Mouse (Mus musculus): ENCODE measurements at regions not wholly inside any gene's neighbourhood (a gene's known extent, or its start where the extent isn't known, plus 50 kb on each side); places are given as distances from the start of the nearest gene placed in this dataset.

DNA sequence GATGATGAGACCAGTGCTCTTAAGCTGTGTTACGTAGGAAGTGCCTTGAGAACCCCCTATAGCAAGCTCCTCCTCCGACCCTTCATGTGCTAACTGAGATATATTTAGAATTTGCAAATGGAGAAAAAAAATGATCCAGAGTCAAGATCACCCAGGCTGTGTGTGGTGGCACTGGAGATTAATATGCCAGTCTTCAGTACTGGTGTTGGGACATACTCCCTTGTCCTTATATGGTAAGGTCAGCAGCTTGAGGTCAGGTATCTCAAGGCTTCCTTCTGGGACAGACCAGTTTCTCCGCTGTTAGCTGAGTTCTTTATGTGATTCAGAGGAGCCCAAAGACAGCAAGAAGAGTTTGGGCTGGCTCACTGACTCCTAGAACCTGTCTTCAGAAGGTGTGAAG lies 116.0 kb upstream of the Cox10 start:
- Histone ChIP-seq H3K27ac (ENCODE audit: low read depth, low read length) (no peak overlapping the region), H3K4me3 (ENCODE audit: low read depth, low read length) (no peak overlapping the region), H3K9me3 (ENCODE audit: control insufficient read depth) (no peaks in the 10 kb centered on the region), H3K4me1 (replicated peaks; ENCODE audit: control insufficient read depth, insufficient read depth, low read length) (no peaks in the 10 kb centered on the region), H3K4me2 (replicated peaks; ENCODE audit: low read depth) (no peak overlapping the region), H3K9ac (ENCODE audit: low read depth, low read length) (no peak overlapping the region), H3K36me3 (ENCODE audit: control insufficient read depth, insufficient read depth) (no peaks in the 10 kb centered on the region), H3K27me3 (replicated peaks; ENCODE audit: control insufficient read depth, insufficient read depth, low read length) (no peaks in the 10 kb centered on the region)
- ATAC-seq, result no peak
- 84% methylated on average over 3 of the region's 3 CpGs for WGBS
- no peak for TF ChIP-seq CTCF (IDR thresholded peaks at IDR 0.05; ENCODE audit: low read depth)

DNA sequence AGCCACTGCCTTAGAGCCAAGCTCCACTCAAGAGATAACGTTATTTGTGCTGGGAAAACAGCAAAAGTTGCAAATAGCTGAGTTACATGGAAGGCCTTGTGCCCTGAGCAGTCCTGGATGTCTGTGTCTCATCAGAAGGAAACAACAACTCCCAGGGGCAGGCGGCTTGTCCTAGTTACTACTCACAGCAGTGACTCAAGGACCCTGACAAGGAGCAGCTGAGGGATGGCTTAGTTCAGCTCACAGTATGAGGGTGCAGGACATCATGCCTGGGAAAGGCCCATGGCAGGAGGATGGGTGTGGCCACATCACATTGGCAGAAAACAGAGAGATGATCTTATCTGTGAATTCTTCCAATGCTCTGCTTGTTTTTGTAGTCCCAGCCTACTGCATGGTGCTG lies 109.4 kb upstream of the Cox10 start:
- Histone ChIP-seq H3K27ac (ENCODE audit: low read depth, low read length) (no peak overlapping the region), H3K4me2 (replicated peaks; ENCODE audit: low read depth) (no peak overlapping the region), H3K9me3 (ENCODE audit: control insufficient read depth) (no peaks in the 10 kb centered on the region), H3K9ac (ENCODE audit: low read depth, low read length) (no peak overlapping the region), H3K27me3 (replicated peaks; ENCODE audit: control insufficient read depth, insufficient read depth, low read length) (no peaks in the 10 kb centered on the region), H3K36me3 (ENCODE audit: control insufficient read depth, insufficient read depth) (no peaks in the 10 kb centered on the region), H3K4me1 (replicated peaks; ENCODE audit: control insufficient read depth, insufficient read depth, low read length) (no peaks in the 10 kb centered on the region), H3K4me3 (ENCODE audit: low read depth, low read length) (no peak overlapping the region)
- WGBS, result 44% methylated on average over 2 of the region's 2 CpGs
- TF ChIP-seq CTCF (IDR thresholded peaks at IDR 0.05; ENCODE audit: low read depth), result no peak
- no peak for ATAC-seq

DNA sequence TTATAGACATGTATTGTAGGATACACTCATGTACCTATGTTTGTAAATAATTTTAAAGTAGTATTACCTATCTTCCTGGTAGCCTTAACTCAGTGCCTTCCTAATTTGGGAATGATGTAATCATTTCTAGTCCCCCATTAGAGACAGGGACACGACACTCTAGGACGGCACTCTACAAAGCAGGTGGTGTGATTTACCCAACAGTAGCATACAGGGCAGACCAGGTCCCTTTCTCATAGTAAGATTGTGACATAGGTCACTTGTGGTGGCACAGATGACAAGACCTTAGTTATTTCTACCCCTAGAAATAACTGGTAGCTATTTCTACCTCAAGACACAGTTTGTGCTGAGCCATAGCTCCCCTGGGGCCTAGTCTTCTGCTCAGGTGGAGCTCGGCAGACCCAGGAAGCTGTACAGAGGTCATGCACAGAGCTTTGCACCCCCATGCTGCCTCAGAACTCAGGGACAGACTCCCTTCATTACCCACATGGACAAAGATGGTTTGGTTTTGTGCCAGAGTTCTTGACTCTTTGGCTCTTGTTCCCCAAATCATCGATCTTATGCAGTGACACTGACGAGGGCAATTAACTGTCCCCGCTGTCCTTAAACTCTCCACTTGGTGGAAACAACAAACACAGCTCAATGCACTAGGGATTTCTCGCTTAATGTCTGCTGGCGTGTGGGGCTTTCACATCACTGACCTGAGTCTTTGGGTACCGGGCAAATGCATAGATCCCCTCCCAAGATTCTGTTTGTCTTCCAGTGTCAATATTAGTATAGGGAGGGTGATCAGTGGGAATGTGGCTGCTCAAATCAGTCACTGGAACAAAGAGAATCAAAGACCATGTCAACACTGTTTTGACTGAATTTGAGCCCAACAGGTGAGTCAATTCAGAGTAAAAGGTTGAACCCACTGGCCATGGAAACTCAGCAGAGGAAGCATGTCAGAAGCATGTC lies 108.5 kb upstream of the Cox10 start:
- Histone ChIP-seq H3K36me3 (ENCODE audit: control insufficient read depth, insufficient read depth) (no peaks in the 10 kb centered on the region), H3K4me2 (replicated peaks; ENCODE audit: low read depth) (no peak overlapping the region), H3K27me3 (replicated peaks; ENCODE audit: control insufficient read depth, insufficient read depth, low read length) (no peaks in the 10 kb centered on the region), H3K4me3 (ENCODE audit: low read depth, low read length) (no peak overlapping the region), H3K27ac (ENCODE audit: low read depth, low read length) (no peak overlapping the region), H3K9ac (ENCODE audit: low read depth, low read length) (no peak overlapping the region), H3K9me3 (ENCODE audit: control insufficient read depth) (no peaks in the 10 kb centered on the region), H3K4me1 (replicated peaks; ENCODE audit: control insufficient read depth, insufficient read depth, low read length) (no peaks in the 10 kb centered on the region)
- no peak for ATAC-seq
- no peak for TF ChIP-seq CTCF (IDR thresholded peaks at IDR 0.05; ENCODE audit: low read depth)
- 57% methylated on average over 9 of the region's 9 CpGs for WGBS

DNA sequence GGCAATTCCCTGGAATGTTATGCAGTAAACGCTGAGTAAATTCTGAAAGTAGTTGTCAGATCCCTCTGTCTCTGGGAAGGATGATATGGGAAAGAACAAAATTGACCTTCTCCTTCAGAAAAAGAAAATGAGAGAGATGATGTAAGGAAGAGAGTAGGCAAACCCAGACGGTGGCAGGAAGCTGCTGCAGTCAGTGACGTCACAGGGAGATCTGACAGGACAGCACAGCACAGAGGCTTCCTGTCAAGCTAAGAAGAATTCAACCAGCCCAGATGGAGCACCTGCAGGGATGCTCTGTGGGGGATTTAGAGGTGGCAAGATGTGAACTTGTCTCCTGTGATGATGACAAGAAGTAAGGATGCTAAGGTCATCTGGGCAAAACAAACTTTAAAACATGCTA lies 107.7 kb upstream of the Cox10 start:
- ATAC-seq, result no peak
- Histone ChIP-seq H3K36me3 (ENCODE audit: control insufficient read depth, insufficient read depth) (no peaks in the 10 kb centered on the region), H3K4me2 (replicated peaks; ENCODE audit: low read depth) (no peak overlapping the region), H3K9me3 (ENCODE audit: control insufficient read depth) (no peaks in the 10 kb centered on the region), H3K4me1 (replicated peaks; ENCODE audit: control insufficient read depth, insufficient read depth, low read length) (no peaks in the 10 kb centered on the region), H3K27ac (ENCODE audit: low read depth, low read length) (no peak overlapping the region), H3K4me3 (ENCODE audit: low read depth, low read length) (no peak overlapping the region), H3K9ac (ENCODE audit: low read depth, low read length) (no peak overlapping the region), H3K27me3 (replicated peaks; ENCODE audit: control insufficient read depth, insufficient read depth, low read length) (no peaks in the 10 kb centered on the region)
- no peak for TF ChIP-seq CTCF (IDR thresholded peaks at IDR 0.05; ENCODE audit: low read depth)
- WGBS, result 36% methylated on average over 3 of the region's 3 CpGs

DNA sequence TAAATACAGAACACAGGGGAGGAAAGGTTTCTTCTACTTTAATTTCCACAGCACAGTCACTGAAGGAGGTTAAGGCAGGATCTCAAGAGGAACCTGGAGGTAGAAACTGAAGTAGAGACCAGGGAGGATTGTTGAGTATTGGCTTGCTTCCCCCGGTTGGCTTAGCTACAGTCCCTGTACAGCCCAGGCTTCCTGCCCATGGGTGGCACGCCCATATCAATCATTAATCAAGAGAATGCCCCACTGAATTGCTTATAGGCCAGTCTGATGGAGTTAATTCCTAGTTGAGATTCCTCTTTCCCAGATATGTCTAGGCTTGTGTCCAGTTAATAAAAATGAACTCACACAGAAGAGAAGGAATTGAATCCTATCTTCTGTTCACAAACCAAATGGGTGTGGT lies 107.3 kb upstream of the Cox10 start:
- no peak overlapping the region for H3K9ac ChIP-seq (ENCODE audit: low read depth, low read length)
- no peak for TF ChIP-seq CTCF (IDR thresholded peaks at IDR 0.05; ENCODE audit: low read depth)
- no peak for ATAC-seq
- H3K4me1 ChIP-seq (replicated peaks; ENCODE audit: control insufficient read depth, insufficient read depth, low read length), result no peaks in the 10 kb centered on the region
- no peaks in the 10 kb centered on the region for H3K36me3 ChIP-seq (ENCODE audit: control insufficient read depth, insufficient read depth)
- no peak overlapping the region for H3K27ac ChIP-seq (ENCODE audit: low read depth, low read length)
- H3K27me3 ChIP-seq (replicated peaks; ENCODE audit: control insufficient read depth, insufficient read depth, low read length), result no peaks in the 10 kb centered on the region
- H3K9me3 ChIP-seq (ENCODE audit: control insufficient read depth), result no peaks in the 10 kb centered on the region
- no peak overlapping the region for H3K4me2 ChIP-seq (replicated peaks; ENCODE audit: low read depth)
- H3K4me3 ChIP-seq (ENCODE audit: low read depth, low read length), result no peak overlapping the region
- 44% methylated on average over 2 of the region's 2 CpGs for WGBS

DNA sequence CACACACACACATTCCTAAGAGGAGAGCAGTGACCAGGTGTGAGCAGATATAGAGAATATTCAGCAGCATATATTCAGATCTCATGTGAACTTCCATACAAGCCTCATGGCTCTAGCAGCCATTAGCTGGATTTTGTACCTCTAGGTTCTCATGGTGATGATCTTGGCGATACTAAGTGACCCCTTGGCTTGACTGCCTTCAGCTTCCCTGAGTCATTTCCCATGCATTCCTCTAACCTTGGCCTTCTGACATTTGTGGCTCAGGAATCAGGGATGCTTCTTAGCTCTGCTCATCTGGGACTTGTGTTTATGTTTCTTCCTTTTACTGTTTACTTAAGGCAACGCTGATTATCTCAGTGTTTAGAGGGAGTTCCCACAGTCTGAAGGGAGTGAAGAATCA lies 100.8 kb upstream of the Cox10 start:
- no peaks in the 10 kb centered on the region for H3K27me3 ChIP-seq (replicated peaks; ENCODE audit: control insufficient read depth, insufficient read depth, low read length)
- no peaks in the 10 kb centered on the region for H3K4me1 ChIP-seq (replicated peaks; ENCODE audit: control insufficient read depth, insufficient read depth, low read length)
- TF ChIP-seq CTCF (IDR thresholded peaks at IDR 0.05; ENCODE audit: low read depth), result no peak
- H3K27ac ChIP-seq (ENCODE audit: low read depth, low read length), result no peak overlapping the region
- H3K9ac ChIP-seq (ENCODE audit: low read depth, low read length), result no peak overlapping the region
- H3K4me2 ChIP-seq (replicated peaks; ENCODE audit: low read depth), result no peak overlapping the region
- no peak for ATAC-seq
- no peaks in the 10 kb centered on the region for H3K9me3 ChIP-seq (ENCODE audit: control insufficient read depth)
- whole genome bisulfite sequencing, result 19% methylated on average over 2 of the region's 2 CpGs
- no peaks in the 10 kb centered on the region for H3K36me3 ChIP-seq (ENCODE audit: control insufficient read depth, insufficient read depth)
- H3K4me3 ChIP-seq (ENCODE audit: low read depth, low read length), result no peak overlapping the region
